Mouse (Mus musculus) adrenal gland, postnatal 36 days (tissue): Measurements from ENCODE around the gene Clba1. TPM values are rescaled to one million over a fixed set of nuclear protein-coding genes. Genes with fewer than 3 reads are reported as not detected.
A peak's percentile ranks its signal among the peaks of the same experiment; 100 is the strongest.

Source experiments
- DNase-seq, 2 experiments: peaks; one replicate each; pipeline ENCODE4 v3.0.0; 2021; ENCODE audit warnings: mixed read lengths in 1 of 2
- total RNA-seq, 2 experiments: library from RNA; stranded (reverse); gene quantifications; 2 replicates each; pipeline ENCODE4 v1.2.3; 2021

Gene Clba1
- total RNA-seq, 2 experiments from 2014 or later, result 10.0 to 12.0 TPM

GRCm38 (mm10) chr12:112850344-112850743 lies 41.6 kb downstream of the Clba1 start:
- no peak for DNase-seq

- DNase-seq, result peak; percentile 77
These were observed 42.4 kb downstream of the Clba1 start for GRCm38 (mm10) chr12:112851116-112851515.

- no peak for DNase-seq
These were observed 44.5 kb downstream of the Clba1 start for GRCm38 (mm10) chr12:112853050-112853729.

GRCm38 (mm10) chr12:112854610-112855333 lies 46.0 kb downstream of the Clba1 start:
- DNase-seq, result no peak

GRCm38 (mm10) chr12:112856338-112856737 lies 47.6 kb downstream of the Clba1 start:
- no peak for DNase-seq

- no peak for DNase-seq
These were observed 48.5 kb downstream of the Clba1 start for GRCm38 (mm10) chr12:112857021-112857925.

- no peak for DNase-seq
These were observed 50.0 kb downstream of the Clba1 start for GRCm38 (mm10) chr12:112858581-112859336.

- no peak for DNase-seq
These were observed 51.2 kb downstream of the Clba1 start for GRCm38 (mm10) chr12:112859930-112860329.

GRCm38 (mm10) chr12:112860765-112861164 lies 52.0 kb downstream of the Clba1 start:
- DNase-seq, result no peak

GRCm38 (mm10) chr12:112861911-112862321 lies 53.2 kb downstream of the Clba1 start:
- DNase-seq, result peak in 1 of 2 experiments; percentile 19

- no peak for DNase-seq
These were observed 56.1 kb downstream of the Clba1 start for GRCm38 (mm10) chr12:112864804-112865203.

Other genes with a start within 250 kb of the Clba1 start
- gene Inf2, start 220.2 kb upstream of the Clba1 start, total RNA-seq, result 10 to 100 TPM; 23.3 to 27.7 TPM
- 10 to 100 TPM; 21.8 to 22.7 TPM for gene Adssl1, start 188.9 kb upstream of the Clba1 start, total RNA-seq
- gene Siva1, start 164.3 kb upstream of the Clba1 start, total RNA-seq, result 10 to 100 TPM; 45.4 to 46.9 TPM
- gene Akt1, start 134.1 kb upstream of the Clba1 start, total RNA-seq, result 100 to 1,000 TPM; 256 to 378 TPM
- gene Zbtb42, start 130.1 kb upstream of the Clba1 start, total RNA-seq, result 1 to 10 TPM; 5.0 to 9.0 TPM
- 10 to 100 TPM; 41.5 to 48.8 TPM for gene Cep170b, start 88.5 kb upstream of the Clba1 start, total RNA-seq
- 10 to 100 TPM in 1 of 2 experiments, 1 to 10 TPM in 1; 7.5 to 11.9 TPM for gene Pld4, start 48.3 kb upstream of the Clba1 start, total RNA-seq
- 1 to 10 TPM; 7.5 to 7.7 TPM for gene Ahnak2, start 6.3 kb upstream of the Clba1 start, total RNA-seq
- 10 to 100 TPM; 14.7 to 19.5 TPM for gene Cdca4, start 20.5 kb downstream of the Clba1 start, total RNA-seq
- gene Gpr132, start 59.3 kb downstream of the Clba1 start, total RNA-seq, result under 1 TPM; 0.33 to 0.40 TPM
- gene Jag2, start 120.8 kb downstream of the Clba1 start, total RNA-seq, result 1 to 10 TPM; 4.3 to 6.5 TPM
- gene Nudt14, start 133.2 kb downstream of the Clba1 start, total RNA-seq, result 10 to 100 TPM; 26.5 to 34.7 TPM
- 10 to 100 TPM; 15.5 to 23.7 TPM for gene Btbd6, start 167.5 kb downstream of the Clba1 start, total RNA-seq
- gene Brf1, start 191.8 kb downstream of the Clba1 start, total RNA-seq, result 10 to 100 TPM; 42.9 to 49.6 TPM
- 10 to 100 TPM; 39.7 to 46.3 TPM for gene Pacs2, start 205.6 kb downstream of the Clba1 start, total RNA-seq